Mouse (Mus musculus) 3134 (cell line): ENCODE data around the gene Dlec1.
A peak's percentile ranks its signal among the peaks of the same experiment; 100 is the strongest.

Experiments used
- DNase-seq: peaks from one replicate; pipeline ENCODE4 v3.0.0-alpha.2; 2011; ENCODE audit warnings: low spot score; ENCODE audit not compliant: insufficient read length; ENCODE audit errors: extremely low read depth

Dlec1 gene

GRCm38 (mm10) chr9:119088148-119088801 lies 14.0 kb upstream of the Dlec1 start:
- peak; percentile 97 for DNase-seq

DNA sequence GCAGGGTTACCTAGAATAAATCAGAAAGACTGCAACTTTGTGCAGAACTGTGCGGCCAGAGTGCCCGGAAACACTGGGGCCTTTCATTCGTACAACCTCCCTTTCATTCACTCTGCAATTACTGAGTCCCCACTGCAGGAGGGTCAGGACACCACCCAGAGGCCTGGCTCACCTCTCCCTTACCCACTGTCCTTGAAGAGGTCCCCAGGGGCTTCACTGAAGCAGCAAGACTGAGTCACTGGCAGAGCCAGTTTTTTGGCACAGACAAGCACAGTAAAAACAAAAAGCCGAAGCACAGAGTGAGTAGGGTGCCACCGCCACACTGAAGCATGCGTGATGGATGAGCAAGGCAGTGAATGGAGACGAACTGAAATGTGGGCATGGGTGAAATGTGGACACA lies 12.8 kb upstream of the Dlec1 start:
- peak; percentile 69 for DNase-seq

DNA sequence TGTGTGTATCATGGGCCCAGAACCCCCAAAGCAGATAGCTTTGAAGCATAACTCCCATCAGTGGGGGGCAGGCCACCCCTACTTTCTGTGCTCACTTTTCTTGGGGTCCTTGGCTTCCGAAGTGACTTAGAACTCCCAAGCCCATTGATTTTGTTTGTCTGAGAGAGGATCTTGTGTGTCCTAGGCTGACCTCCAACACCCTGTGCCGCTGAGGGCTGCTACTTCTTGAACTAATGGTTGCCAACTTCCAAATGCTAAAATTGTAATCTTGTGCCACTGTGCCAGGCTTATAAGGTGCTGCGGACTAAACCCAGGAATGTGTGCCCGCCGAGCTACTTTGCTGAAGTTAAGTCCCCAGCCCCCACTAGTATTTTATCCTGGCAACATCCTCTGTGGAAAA lies 11.8 kb upstream of the Dlec1 start:
- no peak for DNase-seq

GRCm38 (mm10) chr9:119091581-119092310 lies 10.5 kb upstream of the Dlec1 start:
- DNase-seq: peak; percentile 78

GRCm38 (mm10) chr9:119092473-119093418 lies 9.5 kb upstream of the Dlec1 start:
- DNase-seq: peak; percentile 77

DNA sequence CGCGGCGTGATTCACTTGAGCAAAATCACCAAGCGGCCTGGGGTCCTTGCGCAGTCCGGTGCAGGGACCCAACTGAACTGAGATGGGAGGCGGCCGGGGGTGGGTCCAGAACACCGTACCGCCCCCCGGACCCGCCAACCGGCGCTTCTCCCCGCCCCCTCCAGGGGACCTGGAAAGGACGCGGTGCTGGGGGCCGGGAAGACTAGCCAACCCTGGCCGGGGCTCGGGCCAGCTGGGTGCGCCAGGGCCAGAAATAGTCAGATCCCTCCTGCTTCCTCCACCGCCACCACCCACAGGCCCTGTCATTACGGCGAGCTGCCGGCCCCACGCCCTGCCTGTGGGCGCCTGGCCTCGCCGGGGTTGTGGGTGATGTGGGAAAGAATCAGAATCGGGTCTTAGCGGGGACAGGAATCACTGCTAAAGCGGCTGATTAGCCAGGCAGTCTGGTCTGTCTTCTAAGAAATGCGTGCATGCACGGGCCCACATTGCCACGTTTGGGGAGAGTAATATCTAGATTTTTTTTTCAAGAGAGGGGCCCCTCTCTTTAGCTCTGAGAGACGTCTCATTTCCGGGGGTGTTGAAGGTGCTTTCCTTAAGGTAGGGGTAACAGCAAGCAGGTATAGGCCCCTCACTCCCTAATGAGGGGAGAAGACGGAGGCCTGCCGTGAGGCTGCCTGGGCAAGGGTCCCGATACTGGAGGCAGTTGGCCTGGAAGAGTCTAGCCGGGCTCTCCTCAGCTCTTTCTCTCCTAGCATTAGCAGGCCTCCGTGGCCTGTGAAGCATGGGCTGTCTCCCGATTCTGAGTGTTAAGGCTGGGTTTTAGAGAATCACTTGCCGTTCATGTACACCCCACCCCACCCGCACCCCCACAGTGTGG lies 8.6 kb upstream of the Dlec1 start, which contains the start of gene Plcd1:
Gene Plcd1 (minus strand): TSS at position 84 of the 877 bp plus-strand sequence.
- peak; percentile 89 for DNase-seq

DNA sequence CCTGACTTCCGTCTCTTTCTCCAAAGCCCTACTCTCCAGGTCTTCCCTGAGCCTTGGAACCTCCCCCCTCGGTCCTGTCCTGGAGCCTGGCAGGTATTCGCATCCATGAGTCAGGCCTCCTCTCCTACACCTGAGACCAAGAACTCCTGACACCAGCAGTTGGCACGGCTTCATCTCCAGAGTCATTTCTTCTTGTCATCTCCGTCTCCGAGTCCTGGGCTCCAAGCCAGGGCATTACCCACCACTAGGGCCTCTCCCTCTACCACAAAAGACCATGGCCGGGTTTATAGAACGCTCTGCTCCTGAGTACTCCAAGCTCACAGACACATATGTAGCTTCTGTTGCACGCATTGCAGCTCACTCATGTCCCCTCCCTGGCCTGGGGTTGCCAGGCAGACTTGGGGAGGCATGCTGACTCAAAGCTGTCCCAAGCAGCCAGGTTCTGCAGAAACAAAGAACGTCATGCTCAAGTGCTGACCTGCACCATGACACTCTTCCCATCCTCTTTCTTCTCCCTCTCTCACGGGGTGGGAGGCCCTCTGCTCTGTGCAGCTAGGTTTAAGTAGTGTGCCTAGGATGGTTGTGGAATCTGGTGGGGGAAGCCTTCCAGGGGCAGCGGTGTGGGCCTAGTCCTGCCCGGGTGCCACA lies 7.7 kb upstream of the Dlec1 start:
- DNase-seq: no peak

GRCm38 (mm10) chr9:119100177-119100898 lies 1.9 kb upstream of the Dlec1 start:
- no peak for DNase-seq

GRCm38 (mm10) chr9:119102783-119103113 lies 470 bp downstream of the Dlec1 start:
- no peak for DNase-seq

DNA sequence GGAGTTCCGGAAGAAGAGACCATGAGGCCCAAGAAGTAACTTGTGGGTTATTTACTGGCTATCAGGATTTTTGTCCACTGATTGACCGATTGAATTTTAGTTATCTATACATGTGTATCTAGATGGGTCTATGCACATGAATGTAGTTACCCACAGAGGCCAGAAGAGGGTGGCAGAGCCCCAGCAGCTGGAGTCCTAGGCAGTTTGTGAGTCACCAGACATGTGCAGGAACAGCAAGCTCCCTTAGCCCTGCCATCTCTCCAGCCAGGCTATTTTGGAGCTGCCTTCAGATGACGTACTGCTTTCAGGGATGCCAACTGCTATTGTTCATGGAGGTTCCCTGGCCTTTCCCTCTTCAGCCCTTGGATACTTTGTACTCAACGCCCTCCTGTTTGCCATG lies 5.3 kb downstream of the Dlec1 start:
- DNase-seq: peak; percentile 53

DNA sequence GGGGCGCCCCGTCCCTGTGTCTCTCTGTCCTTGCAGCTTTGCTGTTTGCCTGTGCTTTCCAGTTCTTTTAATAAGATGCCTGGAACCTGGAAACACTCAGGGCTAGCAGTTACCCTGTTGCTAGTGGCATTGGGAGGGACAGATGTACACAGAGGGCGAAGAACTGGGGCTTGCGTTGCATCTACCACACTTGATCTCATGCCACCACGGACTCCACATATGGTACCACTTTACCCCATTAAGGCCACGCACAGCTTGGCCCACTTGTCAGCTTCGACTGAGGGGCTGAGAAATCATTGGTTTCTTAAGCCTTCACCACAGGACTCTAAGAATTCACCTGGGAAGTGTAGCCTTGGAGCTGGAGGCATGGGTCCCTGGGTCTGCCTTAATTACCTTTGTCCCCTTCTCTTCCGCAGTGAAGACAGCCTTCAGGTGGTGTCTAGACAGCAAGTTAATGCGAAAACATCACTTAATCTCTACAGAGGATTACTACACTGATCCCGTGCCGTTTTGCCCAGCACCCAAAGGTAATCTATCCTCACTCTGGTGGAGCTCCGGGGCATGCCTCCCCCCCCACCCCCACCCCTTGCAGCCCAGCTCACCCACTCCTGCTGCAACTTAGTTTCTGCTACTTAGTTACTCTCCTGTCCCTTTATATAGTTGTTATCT lies 7.5 kb downstream of the Dlec1 start:
- no peak for DNase-seq

DNA sequence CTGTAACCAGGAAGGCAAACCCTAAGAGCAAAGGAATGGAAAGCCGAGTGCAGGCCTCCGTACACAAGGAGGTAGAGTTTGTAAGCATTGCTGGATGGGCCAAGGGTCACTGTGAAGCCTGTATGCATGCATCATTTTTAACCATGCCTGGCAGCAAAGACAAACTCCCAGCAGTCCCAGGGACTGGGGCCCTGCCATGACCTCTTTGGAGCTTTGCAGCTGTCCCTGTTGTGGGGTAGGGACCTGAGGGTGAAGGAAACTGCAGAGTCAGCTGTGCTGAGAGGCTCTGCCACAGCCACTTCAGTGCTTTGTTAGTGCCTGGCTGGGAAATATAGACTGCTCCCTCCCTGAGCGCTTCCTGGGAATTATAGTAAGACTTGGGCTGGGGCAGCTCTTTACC lies 8.4 kb downstream of the Dlec1 start:
- no peak for DNase-seq

GRCm38 (mm10) chr9:119114911-119115310 lies 12.6 kb downstream of the Dlec1 start:
- DNase-seq: no peak

- no peak for DNase-seq
Observed at GRCm38 (mm10) chr9:119119409-119120167, 17.3 kb downstream of the Dlec1 start.

DNA sequence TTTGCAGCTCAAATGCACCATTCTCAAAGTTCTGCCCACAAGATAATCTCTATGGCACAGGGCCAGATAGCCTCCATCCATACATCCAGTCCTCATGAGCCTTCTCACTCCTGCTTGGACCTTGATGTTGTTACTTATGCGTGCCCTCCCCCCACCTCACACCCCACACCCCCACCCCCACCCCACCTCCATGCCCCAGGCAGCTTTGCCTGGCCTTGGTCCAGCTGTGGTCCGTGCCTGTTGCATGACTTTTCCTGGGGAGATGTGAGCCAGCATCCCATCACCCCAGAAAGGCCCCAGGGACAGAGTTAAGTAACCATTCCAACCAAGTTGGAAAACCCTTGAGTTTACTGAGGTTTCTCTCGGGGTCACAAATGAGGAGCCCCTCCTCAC lies 17.9 kb downstream of the Dlec1 start:
- no peak for DNase-seq

DNA sequence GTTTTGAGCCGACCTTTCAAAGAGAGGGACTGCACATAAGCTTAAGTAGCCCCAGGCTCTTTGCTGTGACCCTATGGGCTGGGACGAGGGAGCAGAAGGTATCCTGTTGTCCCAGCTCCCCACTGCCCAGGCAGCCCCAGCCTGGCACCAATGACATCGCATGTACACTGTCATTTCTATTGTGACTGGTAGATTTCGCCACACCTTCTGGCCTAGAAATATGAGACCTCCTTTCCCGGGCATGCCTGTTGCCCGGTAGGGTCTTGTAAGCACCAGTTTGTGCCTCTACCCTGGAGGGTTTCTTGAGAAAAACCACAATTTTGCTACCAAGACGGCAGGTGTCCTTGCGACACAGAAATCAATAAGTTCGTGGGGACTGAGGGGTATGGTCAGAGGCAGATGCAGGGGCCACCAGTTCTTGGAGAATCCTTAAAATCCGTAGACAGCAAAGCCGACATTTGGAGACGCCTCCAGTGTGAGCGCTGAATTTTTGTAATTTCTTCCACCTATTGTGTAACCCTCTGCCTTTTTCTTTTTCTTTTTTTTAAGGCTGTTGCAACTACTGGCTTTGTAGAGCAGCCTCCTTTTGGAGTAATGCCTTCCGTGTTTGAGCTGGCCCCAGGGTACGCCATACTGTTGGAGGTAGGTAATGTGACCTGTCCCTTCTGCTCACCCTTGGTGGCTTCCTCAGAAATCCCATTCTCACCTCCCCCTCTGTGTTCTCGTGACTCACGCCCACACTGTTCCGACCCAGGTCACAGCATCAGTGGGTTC lies 20.5 kb downstream of the Dlec1 start:
- DNase-seq: no peak
